Mouse (Mus musculus) midbrain, embryonic 14.5 days (tissue): Measurements from ENCODE around the gene Litaf. TPM values are rescaled to one million over a fixed set of nuclear protein-coding genes. Genes with fewer than 3 reads are reported as not detected.

ENCODE experiments used
- ATAC-seq: fragments of 200-750 bp; cut with Nextera tagmentation; 2 replicates; pipeline ENCODE4 v1.8.0; 2017; ENCODE audit warnings: moderate number of reproducible peaks, moderate library complexity; ENCODE audit not compliant: low FRiP score, low TSS enrichment
- DNase-seq: peaks from one replicate; pipeline ENCODE4 v3.0.0-alpha.2; 2015
- H3K27ac ChIP-seq: fragments of 300-500 bp; sonication (generic); replicated peaks from 2 replicates; pipeline ENCODE4 v1.5.1; 2014; ENCODE audit warnings: mild to moderate bottlenecking, low read depth, low read length, moderate library complexity
- H3K27me3 ChIP-seq: fragments of 300-500 bp; sonication (generic); 2 replicates; pipeline ENCODE4 v1.6.1; 2014; ENCODE audit warnings: low read length, control low read depth, mixed read lengths; ENCODE audit not compliant: control insufficient read depth, insufficient read depth
- H3K36me3 ChIP-seq: fragments of 300-500 bp; sonication (generic); 2 replicates; pipeline ENCODE4 v1.6.1; 2014; ENCODE audit warnings: low read length, control low read depth; ENCODE audit not compliant: control insufficient read depth, insufficient read depth
- H3K4me1 ChIP-seq: fragments of 300-500 bp; sonication (generic); 2 replicates; pipeline ENCODE4 v1.6.1; 2014; ENCODE audit warnings: mild to moderate bottlenecking, antibody characterized with exemption, low read length, control low read depth; ENCODE audit not compliant: control insufficient read depth, insufficient read depth
- H3K4me2 ChIP-seq: fragments of 300-500 bp; sonication (generic); 2 replicates; pipeline ENCODE4 v1.6.1; 2014; ENCODE audit warnings: mild to moderate bottlenecking, low read length, moderate library complexity
- H3K4me3 ChIP-seq: fragments of 300-500 bp; sonication (generic); replicated peaks from 2 replicates; pipeline ENCODE4 v1.5.1; 2014; ENCODE audit warnings: low read depth, low read length
- H3K9ac ChIP-seq: fragments of 300-500 bp; sonication (generic); replicated peaks from 2 replicates; pipeline ENCODE4 v1.6.1; 2014; ENCODE audit warnings: mild to moderate bottlenecking, low read length, moderate library complexity
- H3K9me3 ChIP-seq: fragments of 300-500 bp; sonication (generic); 2 replicates; pipeline ENCODE4 v1.6.1; 2016; ENCODE audit warnings: low read length, control low read depth, mixed read lengths; ENCODE audit not compliant: control insufficient read depth
- WGBS: fragments of 180-500 bp; shearing (Covaris S2); extraction: QIAGEN DNeasy Blood & Tissue Kit; methylation state at CpG from one replicate; pipeline ENCODE4 v1.1.7; 2014; 5-methylcytosine and 5-hydroxymethylcytosine counted together
- polyA plus RNA-seq: library from polyadenylated mRNA; unstranded; fragments of >200 nt; fragmentation: Nextera tagmentation; extraction: Ambion mirVana; gene quantifications from 2 replicates; pipeline ENCODE4 v1.2.1, GENCODE M21; 2014

Gene Litaf
- polyA plus RNA-seq, 1 experiment from 2014 or later = 32.0 TPM

- H3K27ac ChIP-seq = peak overlapping the region; percentile 54; the same call in 1 of the 2 replicates
- no peaks in the 10 kb centered on the region for H3K9me3 ChIP-seq
- WGBS = 61% methylated on average over 8 of the region's 8 CpGs
- peak; percentile 52 for DNase-seq
- no peak overlapping the region for H3K4me3 ChIP-seq
- ATAC-seq = peak; percentile 57; the same call in 1 of the 2 replicates
- H3K27me3 ChIP-seq = no peaks in the 10 kb centered on the region
- H3K4me1 ChIP-seq = peaks cover 9% of the 10 kb centered on the region; the same call in 1 of the 2 replicates
- no peak overlapping the region; the same call in 1 of the 2 replicates for H3K9ac ChIP-seq
- H3K4me2 ChIP-seq = no peak overlapping the region
- H3K36me3 ChIP-seq = 0 out of 2 replicates have a peak, but pooled peaks cover 3% of the 10 kb centered on the region
Observed at GRCm38 (mm10) chr16:10956938-10957685, 108.8 kb downstream of the Litaf start.

DNA sequence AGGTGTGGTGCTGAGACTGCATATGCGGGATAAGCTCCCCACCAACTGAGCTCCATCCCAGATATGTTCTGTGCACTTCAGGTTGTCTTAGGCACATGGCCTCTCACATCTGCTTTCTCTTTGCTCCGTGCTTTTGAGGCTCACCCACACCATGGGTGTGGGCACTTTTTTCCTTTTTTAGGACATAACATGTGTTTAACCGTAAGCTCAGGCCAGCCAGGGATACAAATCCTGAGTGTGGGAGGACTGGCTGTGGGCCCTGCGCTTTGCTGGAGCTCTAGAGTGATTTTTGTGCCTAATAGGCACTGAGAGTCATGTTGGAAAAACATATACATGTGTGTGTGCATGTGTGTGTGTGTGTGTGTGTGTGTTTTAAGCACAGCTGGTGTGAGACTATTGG, 110.9 kb downstream of the Litaf start:
- Histone ChIP-seq H3K36me3 (no peaks in the 10 kb centered on the region), H3K27ac (no peak overlapping the region), H3K4me3 (no peak overlapping the region), H3K4me1 (peaks cover 9% of the 10 kb centered on the region; the same call in 1 of the 2 replicates), H3K4me2 (no peak overlapping the region), H3K9ac (no peak overlapping the region), H3K27me3 (no peaks in the 10 kb centered on the region), H3K9me3 (no peaks in the 10 kb centered on the region)
- ATAC-seq (no peak), DNase-seq (no peak)
- WGBS = 91% methylated on average over 4 of the region's 4 CpGs

- H3K27me3 ChIP-seq = no peaks in the 10 kb centered on the region
- DNase-seq = no peak
- H3K4me3 ChIP-seq = no peak overlapping the region
- H3K4me1 ChIP-seq = peaks cover 5% of the 10 kb centered on the region; the same call in 1 of the 2 replicates
- H3K27ac ChIP-seq = no peak overlapping the region
- no peak overlapping the region for H3K9ac ChIP-seq
- no peaks in the 10 kb centered on the region for H3K36me3 ChIP-seq
- 94% methylated on average over 3 of the region's 3 CpGs for WGBS
- ATAC-seq = no peak
- no peak overlapping the region for H3K4me2 ChIP-seq
- no peaks in the 10 kb centered on the region for H3K9me3 ChIP-seq
Observed at GRCm38 (mm10) chr16:10952881-10953280, 113.1 kb downstream of the Litaf start.

GRCm38 (mm10) chr16:10952071-10952470, 113.9 kb downstream of the Litaf start:
- Histone ChIP-seq H3K4me3 (no peak overlapping the region), H3K27me3 (no peaks in the 10 kb centered on the region), H3K9ac (no peak overlapping the region), H3K4me2 (no peak overlapping the region), H3K36me3 (no peaks in the 10 kb centered on the region), H3K27ac (no peak overlapping the region), H3K4me1 (peaks cover 5% of the 10 kb centered on the region; the same call in 1 of the 2 replicates), H3K9me3 (no peaks in the 10 kb centered on the region)
- ATAC-seq (no peak), DNase-seq (no peak)
- 58% methylated on average over 2 of the region's 2 CpGs for WGBS

DNA sequence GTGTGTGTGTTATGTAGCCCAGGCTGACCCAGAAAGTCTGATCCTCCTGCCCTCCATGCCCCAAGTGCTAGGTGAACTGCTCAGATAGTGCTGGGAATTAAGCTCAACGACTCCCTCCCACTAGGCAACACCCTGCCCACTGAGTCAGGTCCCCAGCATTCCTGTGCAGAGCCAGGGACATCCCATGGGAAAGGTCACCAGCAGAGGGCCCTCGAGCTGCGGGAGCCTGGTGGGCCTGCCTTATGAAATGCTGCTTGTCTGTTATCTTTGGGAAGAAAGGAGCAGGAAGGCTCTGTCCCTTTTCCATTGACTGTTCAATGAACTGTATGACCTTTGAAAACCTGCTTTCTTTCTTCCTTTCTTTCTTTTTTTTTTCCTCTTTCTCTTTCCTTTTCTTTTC, 114.4 kb downstream of the Litaf start:
- Histone ChIP-seq H3K36me3 (no peaks in the 10 kb centered on the region), H3K27ac (no peak overlapping the region), H3K27me3 (no peaks in the 10 kb centered on the region), H3K9ac (no peak overlapping the region), H3K4me1 (peaks cover 2% of the 10 kb centered on the region; the same call in 1 of the 2 replicates), H3K4me2 (no peak overlapping the region), H3K4me3 (no peak overlapping the region), H3K9me3 (no peaks in the 10 kb centered on the region)
- 10% methylated on average over 3 of the region's 3 CpGs for WGBS
- ATAC-seq (no peak), DNase-seq (no peak)

GRCm38 (mm10) chr16:10950539-10950938, 115.4 kb downstream of the Litaf start:
- no peak for ATAC-seq
- no peaks in the 10 kb centered on the region for H3K4me1 ChIP-seq

DNA sequence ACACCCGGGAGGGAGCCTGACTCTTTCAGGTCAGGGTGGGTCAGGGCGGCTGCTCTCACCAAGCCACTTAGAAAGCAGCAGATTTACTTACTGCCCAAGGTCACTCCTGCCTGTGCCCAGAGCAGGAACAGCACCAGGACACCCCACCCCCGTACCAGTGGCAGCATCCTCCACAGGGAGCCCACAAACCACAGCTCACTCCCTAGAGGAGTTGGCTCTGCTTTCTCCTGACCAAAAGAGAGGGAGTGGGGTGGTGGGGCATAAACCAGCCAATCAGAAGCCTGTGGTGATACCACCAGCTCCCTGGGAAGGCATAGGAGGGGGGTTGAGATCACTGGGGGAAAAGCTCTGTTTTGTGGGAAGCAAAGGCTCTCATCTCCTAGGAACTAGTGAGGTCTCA, 118.2 kb downstream of the Litaf start:
- no peak for ATAC-seq
- Histone ChIP-seq H3K9me3 (no peaks in the 10 kb centered on the region), H3K4me2 (no peak overlapping the region), H3K27me3 (no peaks in the 10 kb centered on the region), H3K4me3 (no peak overlapping the region), H3K36me3 (no peaks in the 10 kb centered on the region), H3K4me1 (no peaks in the 10 kb centered on the region), H3K27ac (no peak overlapping the region), H3K9ac (no peak overlapping the region)
- DNase-seq = no peak
- 30% methylated on average over 3 of the region's 3 CpGs for WGBS

More at GRCm38 (mm10) chr16:10950539-10950938, 115.4 kb downstream of the Litaf start:
- WGBS = 94% methylated on average over 9 of the region's 9 CpGs
- Histone ChIP-seq H3K9me3 (no peaks in the 10 kb centered on the region), H3K27me3 (no peaks in the 10 kb centered on the region), H3K27ac (no peak overlapping the region), H3K36me3 (no peaks in the 10 kb centered on the region), H3K9ac (no peak overlapping the region), H3K4me3 (no peak overlapping the region), H3K4me2 (no peak overlapping the region)
- no peak for DNase-seq

- DNase-seq (no peak), ATAC-seq (no peak)
- WGBS = 81% methylated on average over 7 of the region's 7 CpGs
- Histone ChIP-seq H3K36me3 (no peaks in the 10 kb centered on the region), H3K27me3 (no peaks in the 10 kb centered on the region), H3K4me2 (no peak overlapping the region), H3K4me3 (no peak overlapping the region), H3K27ac (no peak overlapping the region), H3K9ac (no peak overlapping the region), H3K9me3 (no peaks in the 10 kb centered on the region), H3K4me1 (no peaks in the 10 kb centered on the region)
Observed at GRCm38 (mm10) chr16:10945381-10946127, 120.4 kb downstream of the Litaf start.
